Mouse (Mus musculus) hindbrain, embryonic 13.5 days (tissue): ENCODE measurements around the gene Hlf. TPM values are rescaled to one million over a fixed set of nuclear protein-coding genes. Genes with fewer than 3 reads are reported as not detected.

Experiments used
- ATAC-seq: fragments of 200-750 bp; cut with Nextera tagmentation; 2 replicates; pipeline ENCODE4 v1.8.0; 2017; ENCODE audit warnings: moderate TSS enrichment; ENCODE audit not compliant: low FRiP score
- H3K27ac ChIP-seq: fragments of 300-500 bp; sonication (generic); 2 replicates; pipeline ENCODE4 v1.5.1; 2015; ENCODE audit warnings: inconsistent platforms, mild to moderate bottlenecking, moderate library complexity
- H3K27me3 ChIP-seq: fragments of 300-500 bp; sonication (generic); 2 replicates; pipeline ENCODE4 v1.6.1; 2015; ENCODE audit warnings: mild to moderate bottlenecking, inconsistent platforms
- H3K36me3 ChIP-seq: fragments of 300-500 bp; sonication (generic); 2 replicates; pipeline ENCODE4 v1.6.1; 2015; ENCODE audit warnings: mild to moderate bottlenecking, inconsistent platforms
- H3K4me1 ChIP-seq: fragments of 300-500 bp; sonication (generic); replicated peaks from 2 replicates; pipeline ENCODE4 v1.6.1; 2015; ENCODE audit warnings: inconsistent platforms
- H3K4me2 ChIP-seq: fragments of 300-500 bp; sonication (generic); 2 replicates; pipeline ENCODE4 v1.6.1; 2015; ENCODE audit warnings: inconsistent platforms, mild to moderate bottlenecking, moderate library complexity
- H3K4me3 ChIP-seq: fragments of 300-500 bp; sonication (generic); 2 replicates; pipeline ENCODE4 v1.5.1; 2015; ENCODE audit warnings: mild to moderate bottlenecking, inconsistent platforms
- H3K9ac ChIP-seq: fragments of 300-500 bp; sonication (generic); 2 replicates; pipeline ENCODE4 v1.6.1; 2015; ENCODE audit warnings: mild to moderate bottlenecking, inconsistent platforms
- H3K9me3 ChIP-seq: fragments of 300-500 bp; sonication (generic); 2 replicates; pipeline ENCODE4 v1.6.1; 2016; ENCODE audit warnings: inconsistent platforms
- WGBS: fragments of 180-500 bp; shearing (Covaris S2); methylation state at CpG from one replicate; pipeline ENCODE4 v1.1.7; 2015; 5-methylcytosine and 5-hydroxymethylcytosine counted together
- polyA plus RNA-seq: library from polyadenylated mRNA; unstranded; fragments of >200 nt; fragmentation: Nextera tagmentation; extraction: Ambion mirVana; gene quantifications from 2 replicates; pipeline ENCODE4 v1.2.1, GENCODE M21; 2015

Hlf gene
- polyA plus RNA-seq, 1 experiment from 2014 or later, result 3.3 TPM

GRCm38 (mm10) chr11:90320922-90321321, 69.8 kb downstream of the Hlf start:
- Histone ChIP-seq H3K9ac (no peak overlapping the region), H3K36me3 (no peaks in the 10 kb centered on the region), H3K27ac (no peak overlapping the region), H3K4me2 (no peak overlapping the region), H3K9me3 (no peaks in the 10 kb centered on the region), H3K27me3 (no peaks in the 10 kb centered on the region), H3K4me3 (no peak overlapping the region), H3K4me1 (no peaks in the 10 kb centered on the region)
- ATAC-seq, result no peak
- WGBS, result 80% methylated on average over 7 of the region's 7 CpGs

- no peak for ATAC-seq
- Histone ChIP-seq H3K27ac (no peak overlapping the region), H3K4me3 (no peak overlapping the region), H3K9ac (no peak overlapping the region), H3K36me3 (no peaks in the 10 kb centered on the region), H3K27me3 (no peaks in the 10 kb centered on the region), H3K4me1 (no peaks in the 10 kb centered on the region), H3K9me3 (no peaks in the 10 kb centered on the region), H3K4me2 (no peak overlapping the region)
- WGBS, result 19% methylated on average over 4 of the region's 4 CpGs
Measured at GRCm38 (mm10) chr11:90317482-90317881, 73.2 kb downstream of the Hlf start.

GRCm38 (mm10) chr11:90314606-90315005, 76.1 kb downstream of the Hlf start:
- no peaks in the 10 kb centered on the region for H3K4me1 ChIP-seq
- 85% methylated on average over 3 of the region's 3 CpGs for WGBS
- no peak overlapping the region for H3K27ac ChIP-seq
- no peaks in the 10 kb centered on the region for H3K36me3 ChIP-seq
- no peak for ATAC-seq
- H3K9me3 ChIP-seq, result no peaks in the 10 kb centered on the region
- H3K9ac ChIP-seq, result no peak overlapping the region
- H3K4me2 ChIP-seq, result no peak overlapping the region
- no peak overlapping the region for H3K4me3 ChIP-seq
- no peaks in the 10 kb centered on the region for H3K27me3 ChIP-seq

- no peak for ATAC-seq
- no peaks in the 10 kb centered on the region for H3K4me1 ChIP-seq
Measured at GRCm38 (mm10) chr11:90306993-90307392, 83.7 kb downstream of the Hlf start.

GRCm38 (mm10) chr11:90306067-90306466, 84.6 kb downstream of the Hlf start:
- no peak overlapping the region for H3K9ac ChIP-seq
- H3K27me3 ChIP-seq, result no peaks in the 10 kb centered on the region
- H3K4me3 ChIP-seq, result no peak overlapping the region
- no peak for ATAC-seq
- no peak overlapping the region for H3K4me2 ChIP-seq
- H3K36me3 ChIP-seq, result no peaks in the 10 kb centered on the region
- H3K27ac ChIP-seq, result no peak overlapping the region
- no peaks in the 10 kb centered on the region for H3K9me3 ChIP-seq
- H3K4me1 ChIP-seq, result no peaks in the 10 kb centered on the region
- WGBS, result 93% methylated on average over 5 of the region's 5 CpGs

More at GRCm38 (mm10) chr11:90306993-90307392, 83.7 kb downstream of the Hlf start:
- Histone ChIP-seq H3K36me3 (no peaks in the 10 kb centered on the region), H3K27ac (no peak overlapping the region), H3K9ac (no peak overlapping the region), H3K4me2 (no peak overlapping the region), H3K4me3 (no peak overlapping the region), H3K9me3 (no peaks in the 10 kb centered on the region), H3K27me3 (no peaks in the 10 kb centered on the region)
- 54% methylated on average over 6 of the region's 6 CpGs for WGBS

GRCm38 (mm10) chr11:90294622-90295021, 96.1 kb downstream of the Hlf start:
- H3K36me3 ChIP-seq, result no peaks in the 10 kb centered on the region
- ATAC-seq, result no peak
- no peaks in the 10 kb centered on the region for H3K9me3 ChIP-seq
- no peaks in the 10 kb centered on the region for H3K27me3 ChIP-seq
- H3K4me3 ChIP-seq, result no peak overlapping the region
- H3K27ac ChIP-seq, result no peak overlapping the region
- H3K4me1 ChIP-seq, result no peaks in the 10 kb centered on the region
- no peak overlapping the region for H3K4me2 ChIP-seq
- WGBS, result 94% methylated on average over 2 of the region's 2 CpGs
- H3K9ac ChIP-seq, result no peak overlapping the region

GRCm38 (mm10) chr11:90292766-90293165, 97.9 kb downstream of the Hlf start:
- Histone ChIP-seq H3K4me2 (no peak overlapping the region), H3K27me3 (no peaks in the 10 kb centered on the region), H3K9me3 (no peaks in the 10 kb centered on the region), H3K36me3 (no peaks in the 10 kb centered on the region), H3K4me3 (no peak overlapping the region), H3K9ac (no peak overlapping the region), H3K27ac (no peak overlapping the region), H3K4me1 (no peaks in the 10 kb centered on the region)
- no peak for ATAC-seq

- no peaks in the 10 kb centered on the region for H3K36me3 ChIP-seq
- H3K27ac ChIP-seq, result no peak overlapping the region
- no peak for ATAC-seq
- H3K4me1 ChIP-seq, result no peaks in the 10 kb centered on the region
- no peak overlapping the region for H3K9ac ChIP-seq
- no peak overlapping the region for H3K4me3 ChIP-seq
- no peak overlapping the region for H3K4me2 ChIP-seq
- H3K9me3 ChIP-seq, result no peaks in the 10 kb centered on the region
- WGBS, result 75% methylated on average over 4 of the region's 4 CpGs
- H3K27me3 ChIP-seq, result no peaks in the 10 kb centered on the region
Measured at GRCm38 (mm10) chr11:90291156-90291555, 99.5 kb downstream of the Hlf start.

- no peak for ATAC-seq
- Histone ChIP-seq H3K4me1 (no peaks in the 10 kb centered on the region), H3K27ac (no peak overlapping the region), H3K4me2 (no peak overlapping the region), H3K27me3 (no peaks in the 10 kb centered on the region), H3K36me3 (no peaks in the 10 kb centered on the region), H3K9ac (no peak overlapping the region), H3K9me3 (no peaks in the 10 kb centered on the region), H3K4me3 (no peak overlapping the region)
- 92% methylated on average over 6 of the region's 6 CpGs for WGBS
Measured at GRCm38 (mm10) chr11:90286550-90287154, 104.0 kb downstream of the Hlf start.

Other genes starting within 250 kb of the Hlf start
- gene Gm45716, start 203.2 kb downstream of the Hlf start, polyA plus RNA-seq, result 28.4 and 29.3 TPM in 2 replicates
- 105 and 114 TPM in 2 replicates for gene Mmd, start 141.4 kb downstream of the Hlf start, polyA plus RNA-seq
- 23.5 and 25.7 TPM in 2 replicates for gene Stxbp4, start 247.2 kb upstream of the Hlf start, polyA plus RNA-seq
- gene Cox11, start 247.3 kb upstream of the Hlf start, polyA plus RNA-seq, result 36.4 and 38.2 TPM in 2 replicates